Mouse (Mus musculus): ENCODE results near the gene Chsy1. TPM values are rescaled to one million over a fixed set of nuclear protein-coding genes. Genes with fewer than 3 reads are reported as not detected.

Chsy1 gene
- polyA plus RNA-seq, 1 experiment from 2014 or later, result 16.1 TPM

DNA sequence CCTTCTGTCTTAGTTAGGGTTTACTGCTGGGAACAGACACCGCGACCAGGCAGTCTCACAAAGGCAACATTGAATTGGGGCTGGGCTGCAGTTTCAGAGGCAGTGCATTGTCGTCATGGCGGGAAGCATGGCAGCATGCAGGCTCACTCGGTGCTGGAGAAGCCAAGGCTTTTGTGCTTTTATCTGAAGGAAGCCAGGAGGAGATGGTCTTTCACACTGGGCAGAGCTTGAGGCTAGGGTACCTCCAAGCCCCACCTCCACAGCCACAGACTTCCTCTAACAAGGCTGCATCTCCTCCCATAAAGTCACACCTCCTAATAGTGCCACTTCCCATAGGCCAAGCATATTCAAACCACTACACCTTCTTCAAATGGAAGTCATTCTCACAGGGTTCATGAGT, 50.6 kb downstream of the Chsy1 start:
- WGBS, result 62% methylated on average over 5 of the region's 5 CpGs
- Histone ChIP-seq H3K27ac (replicated peaks) (no peak overlapping the region), H3K4me1 (peaks cover 17% of the 10 kb centered on the region; the same call in 1 of the 2 replicates), H3K9ac (no peak overlapping the region), H3K9me3 (replicated peaks) (no peaks in the 10 kb centered on the region), H3K4me2 (replicated peaks) (no peak overlapping the region), H3K36me3 (no peaks in the 10 kb centered on the region), H3K27me3 (no peaks in the 10 kb centered on the region), H3K4me3 (replicated peaks) (no peak overlapping the region)
- no peak for ATAC-seq (ENCODE audit: insufficient number of reproducible peaks, low FRiP score, low TSS enrichment, low read depth)

GRCm38 (mm10) chr7:66161836-66162235, 52.5 kb downstream of the Chsy1 start:
- Histone ChIP-seq H3K27ac (replicated peaks) (no peak overlapping the region), H3K36me3 (no peaks in the 10 kb centered on the region), H3K4me1 (peaks cover 15% of the 10 kb centered on the region; the same call in 1 of the 2 replicates), H3K9me3 (replicated peaks) (no peaks in the 10 kb centered on the region), H3K4me2 (replicated peaks) (no peak overlapping the region), H3K4me3 (replicated peaks) (no peak overlapping the region), H3K27me3 (no peaks in the 10 kb centered on the region), H3K9ac (no peak overlapping the region)
- no peak for ATAC-seq (ENCODE audit: insufficient number of reproducible peaks, low FRiP score, low TSS enrichment, low read depth)
- WGBS, result 83% methylated on average over 6 of the region's 6 CpGs

DNA sequence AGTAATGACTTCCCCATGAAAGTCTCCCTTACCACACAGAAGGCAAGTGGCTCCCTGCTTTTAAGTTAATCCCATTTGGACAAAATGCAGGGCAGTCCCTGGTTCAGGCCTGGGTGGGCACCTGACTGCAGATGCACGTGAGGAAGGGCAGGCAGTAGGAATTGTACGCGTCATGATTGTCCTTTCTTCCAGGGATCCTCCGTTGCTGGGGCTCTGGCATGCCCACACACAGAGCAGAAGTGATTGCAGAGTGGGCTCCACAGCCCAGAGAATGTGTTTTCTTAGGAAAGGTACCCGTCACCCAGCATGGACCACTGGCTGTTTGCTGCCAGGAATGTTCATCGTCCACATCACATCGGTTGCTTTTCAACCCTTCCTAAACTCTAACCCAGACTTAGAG, 53.2 kb downstream of the Chsy1 start:
- H3K9ac ChIP-seq, result no peak overlapping the region
- H3K27ac ChIP-seq (replicated peaks), result no peak overlapping the region
- no peak overlapping the region for H3K4me2 ChIP-seq (replicated peaks)
- peaks cover 8% of the 10 kb centered on the region; the same call in 1 of the 2 replicates for H3K4me1 ChIP-seq
- no peak overlapping the region for H3K4me3 ChIP-seq (replicated peaks)
- no peaks in the 10 kb centered on the region for H3K36me3 ChIP-seq
- WGBS, result 84% methylated on average over 7 of the region's 7 CpGs
- H3K9me3 ChIP-seq (replicated peaks), result no peaks in the 10 kb centered on the region
- ATAC-seq (ENCODE audit: insufficient number of reproducible peaks, low FRiP score, low TSS enrichment, low read depth), result no peak
- no peaks in the 10 kb centered on the region for H3K27me3 ChIP-seq

- WGBS, result 91% methylated on average over 1 of the region's 1 CpGs
- no peaks in the 10 kb centered on the region for H3K27me3 ChIP-seq
- ATAC-seq (ENCODE audit: insufficient number of reproducible peaks, low FRiP score, low TSS enrichment, low read depth), result no peak
- H3K9ac ChIP-seq, result no peak overlapping the region
- no peak overlapping the region for H3K4me2 ChIP-seq (replicated peaks)
- H3K4me3 ChIP-seq (replicated peaks), result no peak overlapping the region
- H3K4me1 ChIP-seq, result peaks cover 7% of the 10 kb centered on the region; the same call in 1 of the 2 replicates
- H3K27ac ChIP-seq (replicated peaks), result no peak overlapping the region
- H3K9me3 ChIP-seq (replicated peaks), result no peaks in the 10 kb centered on the region
- H3K36me3 ChIP-seq, result no peaks in the 10 kb centered on the region
These were observed 53.7 kb downstream of the Chsy1 start for GRCm38 (mm10) chr7:66162981-66163380.

DNA sequence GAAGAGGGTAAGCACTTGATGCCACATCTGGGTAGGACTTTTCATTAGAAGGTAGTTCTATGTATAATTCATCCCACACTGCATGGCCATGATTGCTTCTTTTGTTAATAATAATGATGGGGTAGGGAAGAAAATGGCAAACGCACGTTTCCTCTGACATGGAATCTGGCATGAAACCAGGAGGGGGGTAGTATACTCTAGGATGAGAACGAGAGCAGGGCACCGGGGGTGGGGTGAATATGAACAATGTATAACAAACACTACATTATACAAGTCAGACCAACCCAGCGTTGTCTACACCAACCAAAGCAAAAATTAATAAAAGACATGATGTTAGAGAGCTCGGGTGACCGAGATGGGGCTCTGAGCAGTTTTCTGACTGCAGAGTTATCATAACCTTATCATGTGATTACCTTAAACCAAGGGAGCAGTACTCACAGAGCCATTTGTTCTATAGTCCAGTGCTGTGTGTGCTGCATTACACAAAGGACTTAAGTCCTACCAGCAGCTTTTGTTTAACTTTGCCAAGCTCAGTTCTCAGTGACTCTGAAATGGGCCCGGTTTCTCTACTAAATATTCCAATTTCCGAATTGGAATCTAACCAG, 55.2 kb downstream of the Chsy1 start:
- H3K4me3 ChIP-seq (replicated peaks), result no peak overlapping the region
- H3K27me3 ChIP-seq, result no peaks in the 10 kb centered on the region
- H3K4me2 ChIP-seq (replicated peaks), result no peak overlapping the region
- H3K9ac ChIP-seq, result no peak overlapping the region
- no peak for ATAC-seq (ENCODE audit: insufficient number of reproducible peaks, low FRiP score, low TSS enrichment, low read depth)
- peaks cover 7% of the 10 kb centered on the region; the same call in 1 of the 2 replicates for H3K4me1 ChIP-seq
- no peaks in the 10 kb centered on the region for H3K9me3 ChIP-seq (replicated peaks)
- H3K27ac ChIP-seq (replicated peaks), result no peak overlapping the region
- 68% methylated on average over 9 of the region's 9 CpGs for WGBS
- H3K36me3 ChIP-seq, result no peaks in the 10 kb centered on the region

GRCm38 (mm10) chr7:66165036-66165798, 55.9 kb downstream of the Chsy1 start:
- Histone ChIP-seq H3K27me3 (no peaks in the 10 kb centered on the region), H3K9ac (no peak overlapping the region), H3K9me3 (replicated peaks) (no peaks in the 10 kb centered on the region), H3K4me2 (replicated peaks) (no peak overlapping the region), H3K4me3 (replicated peaks) (no peak overlapping the region), H3K27ac (replicated peaks) (no peak overlapping the region; the same call in 1 of the 2 replicates), H3K4me1 (peaks cover 7% of the 10 kb centered on the region; the same call in 1 of the 2 replicates), H3K36me3 (no peaks in the 10 kb centered on the region)
- no peak for ATAC-seq (ENCODE audit: insufficient number of reproducible peaks, low FRiP score, low TSS enrichment, low read depth)
- WGBS, result 57% methylated on average over 5 of the region's 5 CpGs

- H3K9ac ChIP-seq, result no peak overlapping the region
- no peak for ATAC-seq (ENCODE audit: insufficient number of reproducible peaks, low FRiP score, low TSS enrichment, low read depth)
- no peaks in the 10 kb centered on the region for H3K4me1 ChIP-seq
- H3K36me3 ChIP-seq, result peaks cover 25% of the 10 kb centered on the region
- no peak overlapping the region for H3K4me2 ChIP-seq (replicated peaks)
- no peak overlapping the region for H3K4me3 ChIP-seq (replicated peaks)
- no peaks in the 10 kb centered on the region for H3K9me3 ChIP-seq (replicated peaks)
- 90% methylated on average over 7 of the region's 7 CpGs for WGBS
- no peak overlapping the region for H3K27ac ChIP-seq (replicated peaks)
- no peaks in the 10 kb centered on the region for H3K27me3 ChIP-seq
These were observed 59.6 kb downstream of the Chsy1 start for GRCm38 (mm10) chr7:66168877-66169276.

GRCm38 (mm10) chr7:66169476-66169875, 60.2 kb downstream of the Chsy1 start:
- H3K4me1 ChIP-seq, result no peaks in the 10 kb centered on the region
- no peak overlapping the region for H3K4me3 ChIP-seq (replicated peaks)
- H3K27me3 ChIP-seq, result no peaks in the 10 kb centered on the region
- H3K9me3 ChIP-seq (replicated peaks), result no peaks in the 10 kb centered on the region
- 77% methylated on average over 6 of the region's 6 CpGs for WGBS
- ATAC-seq (ENCODE audit: insufficient number of reproducible peaks, low FRiP score, low TSS enrichment, low read depth), result no peak
- peaks cover 31% of the 10 kb centered on the region for H3K36me3 ChIP-seq
- H3K9ac ChIP-seq, result no peak overlapping the region
- no peak overlapping the region for H3K27ac ChIP-seq (replicated peaks)
- no peak overlapping the region for H3K4me2 ChIP-seq (replicated peaks)

GRCm38 (mm10) chr7:66170802-66171505, 61.6 kb downstream of the Chsy1 start:
- Histone ChIP-seq H3K27me3 (no peaks in the 10 kb centered on the region), H3K4me2 (replicated peaks) (no peak overlapping the region), H3K4me1 (no peaks in the 10 kb centered on the region), H3K36me3 (peaks cover 42% of the 10 kb centered on the region), H3K27ac (replicated peaks) (no peak overlapping the region), H3K9ac (no peak overlapping the region), H3K9me3 (replicated peaks) (no peaks in the 10 kb centered on the region), H3K4me3 (replicated peaks) (no peak overlapping the region)
- ATAC-seq (ENCODE audit: insufficient number of reproducible peaks, low FRiP score, low TSS enrichment, low read depth), result no peak
- WGBS, result 94% methylated on average over 27 of the region's 27 CpGs

DNA sequence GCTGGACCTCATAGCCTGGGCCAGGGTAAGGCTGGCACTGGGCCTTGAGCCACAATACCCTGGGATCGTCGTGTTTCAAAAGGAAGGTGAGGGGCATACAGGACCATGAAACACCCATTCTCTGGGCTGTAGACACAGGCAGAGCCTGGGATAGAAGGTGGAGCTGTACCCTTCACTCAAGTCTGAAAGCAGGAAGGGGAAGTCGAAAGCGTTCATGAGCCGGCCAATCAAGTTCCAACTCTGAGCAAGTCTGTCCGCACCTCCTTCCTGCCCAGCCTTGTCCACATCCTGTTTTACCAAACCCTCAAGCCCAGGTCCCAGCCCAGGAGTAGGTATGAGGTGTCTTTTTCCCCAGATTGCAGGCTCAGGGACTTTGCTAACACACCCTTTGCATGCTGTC, 66.4 kb downstream of the Chsy1 start:
- Histone ChIP-seq H3K27me3 (no peaks in the 10 kb centered on the region), H3K9ac (no peak overlapping the region), H3K36me3 (peaks cover 43% of the 10 kb centered on the region), H3K27ac (replicated peaks) (no peak overlapping the region), H3K4me2 (replicated peaks) (no peak overlapping the region), H3K9me3 (replicated peaks) (no peaks in the 10 kb centered on the region), H3K4me1 (peaks cover 8% of the 10 kb centered on the region; the same call in 1 of the 2 replicates), H3K4me3 (replicated peaks) (no peak overlapping the region)
- no peak for ATAC-seq (ENCODE audit: insufficient number of reproducible peaks, low FRiP score, low TSS enrichment, low read depth)
- 87% methylated on average over 6 of the region's 6 CpGs for WGBS

- 85% methylated on average over 4 of the region's 4 CpGs for WGBS
- H3K4me1 ChIP-seq, result peaks cover 8% of the 10 kb centered on the region; the same call in 1 of the 2 replicates
These were observed 66.9 kb downstream of the Chsy1 start for GRCm38 (mm10) chr7:66176256-66176655.

More at GRCm38 (mm10) chr7:66176256-66176655, 66.9 kb downstream of the Chsy1 start:
- no peak overlapping the region for H3K4me3 ChIP-seq (replicated peaks)
- H3K27me3 ChIP-seq, result no peaks in the 10 kb centered on the region
- H3K27ac ChIP-seq (replicated peaks), result no peak overlapping the region
- no peak overlapping the region for H3K4me2 ChIP-seq (replicated peaks)
- H3K9ac ChIP-seq, result no peak overlapping the region
- ATAC-seq (ENCODE audit: insufficient number of reproducible peaks, low FRiP score, low TSS enrichment, low read depth), result no peak
- peaks cover 38% of the 10 kb centered on the region for H3K36me3 ChIP-seq
- no peaks in the 10 kb centered on the region for H3K9me3 ChIP-seq (replicated peaks)
